Mouse (Mus musculus) lung, postnatal 4 days (tissue): ENCODE results near the gene Pdlim5.

ENCODE experiments used
- DNase-seq, 2 experiments: peaks; one replicate each; pipeline ENCODE4 v3.0.0; 2021

The Pdlim5 gene

DNA sequence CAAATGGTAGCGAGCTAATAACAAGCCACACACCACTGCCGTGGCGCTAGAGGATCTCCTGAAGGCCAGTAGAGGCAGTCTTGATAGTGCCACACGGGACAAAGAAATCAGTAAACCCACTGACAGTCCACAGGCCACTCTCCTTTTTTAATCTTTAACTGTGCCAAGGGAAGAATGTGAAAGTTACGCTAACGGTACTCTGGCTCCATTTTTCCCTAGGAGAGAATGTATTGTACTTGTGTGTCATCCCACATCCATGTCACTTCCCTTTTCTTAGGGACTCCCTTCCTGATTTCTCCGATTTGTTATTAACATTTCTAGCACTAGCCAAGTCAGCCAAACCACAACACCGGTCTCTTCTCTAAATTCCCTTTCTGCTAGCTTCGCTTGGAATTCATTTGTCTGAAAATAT lies 1.5 kb downstream of the Pdlim5 start:
- peak in 1 of 2 experiments; percentile 7 for DNase-seq

DNA sequence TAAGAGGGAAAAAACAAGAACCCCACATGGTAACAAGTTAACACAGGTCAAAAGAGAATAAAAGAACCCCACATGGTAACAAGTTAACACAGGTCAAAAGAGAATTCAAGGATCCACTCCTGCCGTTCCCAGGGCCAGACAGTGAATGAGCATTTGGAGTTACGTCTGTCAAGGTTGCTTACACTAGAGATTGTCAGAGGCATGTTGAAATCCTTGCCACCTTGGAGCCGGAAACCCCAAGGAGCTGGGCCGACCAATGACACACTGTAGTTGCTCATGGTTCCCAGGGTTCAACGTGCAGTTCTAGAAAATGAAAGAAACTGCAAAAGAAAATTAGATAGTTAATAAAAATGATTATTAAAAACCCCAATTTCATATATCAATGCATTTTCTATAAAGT lies 4.0 kb downstream of the Pdlim5 start:
- DNase-seq, result no peak

DNA sequence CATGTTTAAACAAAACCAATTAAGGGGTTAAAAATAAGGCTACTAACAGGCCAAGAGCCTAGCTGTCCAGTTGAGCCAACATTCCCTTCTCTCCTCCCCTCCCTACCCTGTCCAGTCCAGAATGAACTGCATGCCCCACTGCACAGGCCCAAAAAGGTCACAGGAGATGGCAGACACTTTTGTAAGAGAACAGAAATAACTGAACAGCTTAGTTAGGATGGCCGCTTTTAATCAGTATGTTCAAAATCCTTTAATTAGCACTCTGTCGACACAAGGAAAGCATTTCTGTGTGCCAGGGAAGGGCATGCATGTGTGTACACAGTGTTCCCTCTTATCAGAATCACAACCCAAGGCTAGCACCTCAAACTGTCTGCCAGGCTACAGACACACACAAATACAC lies 5.2 kb downstream of the Pdlim5 start:
- no peak for DNase-seq

GRCm38 (mm10) chr3:142388189-142388588 lies 7.3 kb downstream of the Pdlim5 start:
- no peak for DNase-seq

- DNase-seq, result no peak
These were observed 9.0 kb downstream of the Pdlim5 start for GRCm38 (mm10) chr3:142386505-142386904.

- no peak for DNase-seq
These were observed 9.8 kb downstream of the Pdlim5 start for GRCm38 (mm10) chr3:142385690-142386089.

DNA sequence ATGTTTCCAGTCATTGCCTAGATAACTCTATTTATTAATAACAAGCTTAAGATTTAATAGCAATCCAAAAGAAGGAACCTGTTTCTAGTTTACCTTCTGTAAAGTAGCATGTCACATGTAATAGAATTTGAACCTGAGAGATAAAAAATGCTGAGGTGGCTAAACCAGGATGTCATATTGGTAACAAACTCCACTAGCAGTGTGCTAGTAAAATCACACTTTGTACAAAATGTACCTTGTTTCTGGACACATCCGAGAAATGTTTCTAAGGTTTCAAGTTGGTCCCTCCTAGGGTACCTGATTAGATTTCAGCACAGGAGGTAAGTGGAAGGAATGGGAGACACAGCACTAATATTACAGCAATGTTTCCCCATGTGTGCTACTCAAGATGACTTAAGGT lies 18.9 kb downstream of the Pdlim5 start:
- no peak for DNase-seq

GRCm38 (mm10) chr3:142375106-142375505 lies 20.4 kb downstream of the Pdlim5 start:
- DNase-seq, result no peak

GRCm38 (mm10) chr3:142372465-142373147 lies 22.9 kb downstream of the Pdlim5 start:
- DNase-seq, result no peak

DNA sequence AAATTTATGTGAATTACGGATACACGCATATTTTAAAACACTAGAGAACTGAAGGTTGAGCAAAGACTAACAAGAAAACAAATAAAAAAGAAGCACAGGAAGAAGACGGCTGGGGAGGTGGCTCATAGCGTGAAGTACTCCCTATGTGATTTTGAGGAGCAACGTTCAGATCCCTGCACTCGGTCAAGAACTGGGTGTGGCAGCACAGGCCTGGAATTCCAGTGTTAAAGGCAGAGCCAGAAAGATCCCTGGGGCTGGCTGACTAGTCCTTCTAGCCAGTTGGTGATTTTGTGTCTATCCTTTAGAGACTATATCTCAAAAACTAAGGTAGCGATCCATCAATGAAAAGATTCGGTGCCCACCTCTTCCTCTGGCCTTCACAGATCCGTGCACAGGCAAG lies 27.1 kb downstream of the Pdlim5 start:
- DNase-seq, result no peak

DNA sequence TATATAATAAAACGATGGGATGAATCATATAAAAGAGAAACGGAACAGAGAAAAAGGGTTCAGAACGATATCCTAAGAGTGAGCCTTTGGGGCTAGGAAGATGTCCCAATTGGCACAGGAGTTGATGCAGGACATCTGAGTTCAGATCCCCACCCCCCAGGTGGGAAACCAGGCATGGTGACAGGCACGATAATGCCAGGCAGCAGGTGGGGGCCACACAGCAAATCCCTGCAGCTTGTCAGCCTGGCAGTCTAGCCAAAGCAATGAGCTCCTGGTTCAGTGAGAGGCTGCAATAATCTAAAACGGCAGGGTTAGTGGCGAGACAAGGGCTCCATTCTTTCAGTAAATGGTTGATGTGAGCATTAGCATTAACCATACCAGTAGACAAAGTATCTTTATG lies 33.4 kb downstream of the Pdlim5 start:
- no peak for DNase-seq

DNA sequence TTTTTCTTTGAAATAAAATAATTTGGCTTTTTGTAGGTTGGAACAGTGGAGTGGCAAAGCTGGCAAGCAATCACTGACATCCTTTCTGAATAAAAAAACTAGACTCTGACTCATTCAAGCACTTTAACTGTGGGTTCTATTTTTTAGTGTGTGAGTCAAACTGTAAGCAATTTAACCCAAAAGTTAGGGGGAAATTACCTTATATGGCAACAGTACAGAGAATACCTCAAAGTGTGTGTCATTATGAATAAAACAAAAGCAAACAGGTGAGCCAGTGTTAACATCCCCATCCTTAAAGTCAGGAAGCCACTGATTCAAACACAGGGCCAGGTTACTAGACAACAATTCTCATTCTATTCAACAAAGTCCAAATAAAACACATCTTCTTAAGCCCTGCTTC lies 36.5 kb downstream of the Pdlim5 start:
- DNase-seq, result no peak

GRCm38 (mm10) chr3:142356661-142357060 lies 38.8 kb downstream of the Pdlim5 start:
- no peak for DNase-seq

- DNase-seq, result no peak
These were observed 42.3 kb downstream of the Pdlim5 start for GRCm38 (mm10) chr3:142353218-142353617.

DNA sequence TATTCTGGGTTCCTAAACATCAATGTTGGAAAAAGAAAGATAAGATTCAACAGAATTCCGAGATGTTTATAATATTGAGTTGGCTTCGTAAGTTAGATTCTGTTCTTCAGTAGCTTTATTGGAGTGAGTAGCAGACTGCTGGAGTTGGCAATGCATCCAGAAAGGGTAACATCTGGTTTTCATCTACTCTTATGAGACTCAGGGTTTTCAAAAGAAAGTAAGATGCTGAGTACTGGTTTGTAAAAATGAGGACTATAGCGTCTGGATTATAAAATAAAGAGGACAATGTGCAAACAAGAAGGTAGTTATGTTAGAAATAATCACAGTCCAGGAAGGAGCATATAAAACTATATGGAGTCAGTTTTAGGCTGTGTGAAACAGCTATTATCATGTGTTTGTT lies 45.0 kb downstream of the Pdlim5 start:
- DNase-seq, result no peak

DNA sequence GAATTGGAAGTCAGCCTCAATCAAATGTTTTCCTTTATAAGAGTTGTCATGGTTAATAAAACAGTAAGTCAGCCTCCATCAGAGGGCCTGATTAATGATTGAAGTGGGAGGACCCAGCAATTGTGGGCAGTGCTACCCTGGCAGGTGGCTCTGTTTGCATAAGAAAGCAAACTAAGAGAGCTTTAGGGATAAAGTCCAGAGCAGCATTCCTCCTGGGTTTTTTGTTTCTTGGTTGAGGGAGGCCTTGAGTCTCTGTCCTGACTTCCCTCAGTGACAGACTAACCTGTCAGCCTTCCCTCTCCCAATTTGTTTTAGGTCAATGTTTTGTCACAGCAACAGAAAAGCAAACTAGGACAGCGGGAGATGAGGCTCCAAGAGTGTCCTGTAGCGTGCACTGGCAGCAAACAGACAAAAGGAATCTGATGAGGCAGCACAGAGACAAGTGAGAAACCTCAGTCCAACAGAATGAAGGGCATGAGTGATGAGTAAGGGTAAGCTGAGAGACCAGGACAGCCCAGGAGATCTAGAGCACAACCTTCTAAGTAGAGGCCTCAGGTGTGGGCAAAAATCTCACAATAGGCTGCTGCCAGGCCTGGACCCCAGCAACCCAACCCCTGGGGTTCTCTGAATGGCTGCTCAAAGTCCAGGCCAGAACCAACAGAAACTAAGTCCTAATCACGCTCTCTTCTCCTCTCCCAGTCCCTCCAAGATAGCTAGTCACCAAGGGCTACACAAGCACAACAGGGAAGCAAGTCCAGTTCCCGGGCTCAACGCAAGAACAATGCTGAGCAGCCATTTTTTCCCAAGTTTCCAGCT lies 46.5 kb downstream of the Pdlim5 start:
- DNase-seq, result no peak

GRCm38 (mm10) chr3:142346261-142346660 lies 49.2 kb downstream of the Pdlim5 start:
- DNase-seq, result no peak

- DNase-seq, result no peak
These were observed 50.0 kb downstream of the Pdlim5 start for GRCm38 (mm10) chr3:142345235-142346125.

DNA sequence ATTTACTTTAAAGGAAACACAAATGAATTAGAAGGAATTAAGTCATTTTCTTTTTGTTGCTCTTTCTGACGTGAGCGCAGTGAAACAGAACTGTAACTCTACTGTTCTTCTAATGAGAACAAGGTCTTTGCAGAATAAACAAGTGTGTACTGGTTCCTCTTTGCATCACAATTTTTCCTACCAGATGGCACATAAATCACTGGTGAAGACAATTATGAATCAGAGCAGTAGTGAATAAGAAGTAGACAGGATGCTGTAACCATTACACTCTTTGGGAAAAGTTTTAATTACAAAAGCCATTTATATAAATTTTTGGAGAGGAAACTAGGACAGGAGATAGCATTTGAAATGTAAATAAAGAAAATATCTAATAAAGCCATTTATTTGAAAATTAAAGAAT lies 51.7 kb downstream of the Pdlim5 start:
- no peak for DNase-seq

DNA sequence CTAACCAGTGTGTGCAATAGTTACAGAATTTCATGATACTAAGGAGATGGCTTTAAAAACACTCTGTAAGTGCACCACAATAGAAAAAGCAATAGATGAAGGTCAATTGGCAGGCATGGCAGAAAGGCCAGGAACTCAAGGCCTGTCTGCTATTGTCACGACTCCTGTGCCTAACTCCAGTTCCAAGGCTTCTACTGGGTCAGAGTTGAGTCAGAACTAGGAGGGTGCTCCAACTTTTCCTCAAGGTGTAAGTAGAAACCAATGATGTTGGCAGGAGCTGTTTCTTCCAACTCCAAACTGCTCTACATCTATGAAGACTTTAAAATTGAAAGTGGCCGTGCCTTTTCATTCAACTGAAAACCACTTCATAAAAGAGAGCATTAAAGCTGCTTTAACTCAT lies 54.8 kb downstream of the Pdlim5 start:
- no peak for DNase-seq

DNA sequence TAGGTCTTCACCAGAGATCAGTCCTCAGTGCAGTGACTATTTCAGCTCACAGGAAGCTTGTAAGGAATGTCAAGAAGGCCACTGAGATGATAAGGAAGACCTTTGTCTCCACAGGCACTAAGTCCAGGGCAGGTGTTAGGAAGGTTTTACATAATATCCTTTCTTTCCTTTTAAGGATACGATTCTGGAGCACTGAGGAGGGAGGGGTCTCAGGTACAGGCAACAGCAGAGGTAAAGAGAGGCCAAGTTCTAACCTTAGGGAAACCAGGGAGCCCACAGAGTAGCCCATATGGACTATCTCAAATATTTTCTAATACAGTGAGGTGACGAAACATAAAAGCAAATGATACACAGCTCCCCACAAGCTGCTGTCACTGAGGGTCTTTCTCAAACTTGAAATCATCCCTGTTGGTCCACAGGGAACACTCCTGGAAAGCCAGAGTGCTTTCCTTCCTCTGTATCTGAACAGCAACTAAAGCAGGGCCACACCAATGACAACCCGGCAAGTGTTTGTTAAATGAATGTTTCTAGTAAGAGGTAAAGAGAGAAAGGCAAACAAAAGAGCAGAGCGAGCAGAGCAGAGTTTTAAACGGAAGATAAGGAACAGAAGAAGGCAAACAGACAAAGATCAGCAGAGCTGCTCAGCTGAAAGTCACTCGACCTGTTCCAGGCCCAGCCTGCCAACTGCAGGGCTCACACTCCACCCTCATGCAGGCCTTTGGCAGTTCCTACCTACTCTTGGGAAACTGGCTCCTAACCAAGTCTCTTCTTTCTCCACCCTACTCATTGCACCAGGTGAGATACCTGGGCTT lies 55.9 kb downstream of the Pdlim5 start:
- peak; percentile 42 to 69 for DNase-seq

- no peak for DNase-seq
These were observed 57.4 kb downstream of the Pdlim5 start for GRCm38 (mm10) chr3:142338058-142338457.

GRCm38 (mm10) chr3:142334496-142334895 lies 61.0 kb downstream of the Pdlim5 start:
- DNase-seq, result no peak
